Mouse (Mus musculus) heart, postnatal 0 days (tissue): Measurements from ENCODE around the gene Erc1.

Experiments used
- CTCF ChIP-seq: IDR thresholded peaks from 2 replicates; pipeline ENCODE4 v1.5.1; 2016; ENCODE audit warnings: antibody characterized with exemption, control low read depth, low read depth
- EP300 ChIP-seq: IDR thresholded peaks from 2 replicates; pipeline ENCODE4 v1.6.1; 2016; ENCODE audit warnings: antibody characterized with exemption, low read depth

- TF ChIP-seq CTCF (no peak), EP300 (no peak)
These were observed 178.2 kb downstream of the Erc1 start for GRCm38 (mm10) chr6:119669746-119670145.
